Mouse (Mus musculus) small intestine, adult 2 months (tissue): ENCODE measurements around the gene Smok3b.
"Not testable (repeated sequence)": the region's sequence is repeated elsewhere in the genome, so short reads cannot be mapped to it uniquely, and the experiment has no call there.

Experiments used
- CTCF ChIP-seq: fragments of 200-500 bp; IDR thresholded peaks from 2 replicates; pipeline ENCODE4 v1.5.1; 2012; ENCODE audit warnings: low read depth, mild to moderate bottlenecking, control low read depth, inconsistent platforms, low read length, moderate library complexity, mixed read lengths; ENCODE audit not compliant: insufficient replicate concordance, insufficient read length; ENCODE audit errors: extremely low read depth
- POLR2A ChIP-seq: fragments of 200-500 bp; IDR thresholded peaks from 2 replicates; pipeline ENCODE4 v1.6.1; 2012; ENCODE audit warnings: low read depth, mild to moderate bottlenecking, control low read depth, inconsistent platforms, low read length, moderate library complexity

DNA sequence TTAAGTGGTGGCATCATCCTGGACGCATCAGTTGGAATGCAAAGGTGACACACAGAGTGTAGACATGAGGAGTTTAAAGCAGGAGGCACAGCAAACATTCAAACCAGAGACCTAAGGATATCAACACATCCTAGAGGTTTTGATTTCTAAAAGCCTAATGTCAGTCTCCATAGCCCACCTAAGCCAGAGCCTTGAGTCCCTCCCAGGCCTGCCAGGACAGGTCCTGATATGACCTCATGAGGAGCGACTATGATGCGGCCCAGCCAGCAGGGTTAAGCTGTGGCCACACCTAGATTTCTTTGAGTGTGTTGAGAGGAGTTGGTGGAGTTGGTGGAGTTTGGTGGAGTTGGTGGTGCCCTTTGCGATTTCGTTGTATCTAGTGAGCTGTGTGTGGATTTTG lies 31.7 kb downstream of the Smok3b start, which contains the start of gene Smok3c:
- not testable (repeated sequence) for TF ChIP-seq CTCF, POLR2A
